Mouse (Mus musculus): ENCODE results near the gene Slc37a1.

GRCm38 (mm10) chr17:31286492-31286891 is at the start of gene Slc37a1:
- TF ChIP-seq CTCF (IDR thresholded peaks at IDR 0.05; ENCODE audit: insufficient read depth, low read length) = no peak
- TF ChIP-seq POLR2A (IDR thresholded peaks at IDR 0.05; ENCODE audit: borderline replicate concordance, extremely low read depth, low read depth, low read length) = no peak

Measured in lung, adult 2 months (tissue).